Mouse (Mus musculus): ENCODE measurements at regions not wholly inside any gene's neighbourhood (a gene's known extent, or its start where the extent isn't known, plus 50 kb on each side); places are given as distances from the start of the nearest gene placed in this dataset.
"Not testable (repeated sequence)": the region's sequence is repeated elsewhere in the genome, so short reads cannot be mapped to it uniquely, and the experiment has no call there.

DNA sequence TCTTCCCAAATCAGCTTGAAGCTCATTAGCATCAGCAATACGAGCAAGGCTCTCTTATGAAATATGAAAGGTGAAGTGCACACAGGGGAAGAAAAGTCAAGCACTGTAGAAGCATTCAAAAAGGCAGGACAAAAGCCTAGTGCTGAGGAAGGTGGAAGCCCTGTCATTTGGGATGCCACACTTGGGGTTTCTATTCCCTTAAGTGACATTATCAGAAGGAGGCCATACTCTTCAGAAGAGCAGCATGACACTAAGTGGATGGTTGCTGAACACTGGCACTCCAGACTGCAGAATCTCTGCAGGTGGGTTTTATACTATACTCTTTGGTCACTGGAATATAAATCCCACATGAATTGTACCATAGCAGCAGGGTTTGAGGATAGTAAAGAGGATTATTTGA is 120.4 kb upstream of the Pcsk1 start:
- DNase-seq (ENCODE audit: low read depth): no peak

DNA sequence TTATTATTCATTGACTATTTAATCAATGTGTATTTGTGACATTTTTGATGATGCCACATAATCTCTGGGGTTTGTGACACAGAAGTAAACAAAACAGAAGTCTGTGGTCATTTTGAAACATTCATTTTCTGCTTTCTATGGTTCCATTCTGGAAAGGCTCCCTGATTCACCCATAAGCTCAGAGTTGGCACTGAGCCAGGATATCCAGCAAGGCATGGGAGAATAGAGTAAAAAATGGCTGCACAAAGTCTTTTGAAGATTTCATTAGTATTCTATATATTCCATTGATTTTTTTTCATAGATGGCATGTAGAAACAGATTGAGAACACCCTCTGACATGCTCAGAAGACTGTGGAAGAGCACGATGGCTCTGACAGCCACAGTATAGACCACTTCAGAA is 133.8 kb upstream of the Pcsk1 start:
- DNase-seq (ENCODE audit: low read depth): peak; percentile 8

DNA sequence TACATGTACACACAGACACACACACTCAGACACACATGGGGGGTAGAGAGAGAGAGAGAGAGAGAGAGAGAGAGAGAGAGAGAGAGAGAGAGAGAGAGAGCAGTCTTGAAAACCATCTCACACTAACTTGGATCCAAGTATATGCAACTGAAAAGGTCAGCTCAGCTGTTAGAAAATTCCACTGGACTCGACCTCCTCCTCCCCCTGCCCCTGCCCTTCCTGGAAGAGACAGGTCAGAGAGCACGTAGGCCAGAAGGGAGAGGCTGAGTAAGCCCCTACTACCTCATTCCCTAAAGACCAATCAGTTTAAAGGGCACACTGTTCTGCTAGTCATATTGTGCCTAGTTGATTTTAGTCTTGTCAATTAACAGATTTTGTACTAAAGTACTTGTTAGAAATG is 105.0 kb upstream of the Cast start:
- not testable (repeated sequence) for DNase-seq (ENCODE audit: low read depth)

DNA sequence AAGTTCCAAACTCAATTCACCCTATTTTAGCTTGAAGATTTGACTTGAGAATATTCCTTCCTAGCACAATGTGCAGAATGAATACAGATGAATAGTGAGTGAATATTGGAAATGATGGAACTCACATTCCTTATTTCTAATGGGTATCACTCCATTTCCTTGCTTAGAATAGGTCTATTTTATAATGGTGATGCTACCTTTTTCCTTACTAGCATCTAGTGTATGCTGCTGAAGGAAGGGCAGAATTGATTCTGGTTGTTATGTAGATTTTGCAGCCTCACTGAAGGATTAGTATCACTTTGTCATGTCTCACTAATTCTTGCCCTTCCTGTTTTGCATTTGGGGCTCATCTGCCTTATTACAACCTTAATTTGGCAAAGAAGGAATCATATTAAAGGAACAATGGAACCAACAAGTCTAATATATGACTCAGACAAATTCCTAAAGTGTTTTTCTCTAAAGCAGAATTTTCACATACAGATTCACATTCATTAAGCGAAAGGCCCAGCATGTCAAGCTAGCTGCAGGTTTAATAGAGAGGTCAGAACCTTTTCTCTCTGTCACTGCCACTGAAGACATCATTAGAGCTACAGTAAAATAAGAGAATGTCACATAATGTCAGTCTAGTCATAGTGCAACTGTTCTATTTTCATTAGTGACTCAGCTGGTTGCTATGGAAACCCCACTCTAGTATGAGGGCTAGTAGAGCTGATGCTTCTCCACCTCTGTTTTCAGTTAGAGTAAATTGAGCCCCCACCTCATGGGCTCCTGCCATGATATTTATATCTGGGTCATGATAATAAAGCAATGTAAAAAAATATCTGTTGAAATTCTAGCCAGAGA is 94.8 kb upstream of the Cast start:
- peak; percentile 4 for DNase-seq (ENCODE audit: low read depth)

DNA sequence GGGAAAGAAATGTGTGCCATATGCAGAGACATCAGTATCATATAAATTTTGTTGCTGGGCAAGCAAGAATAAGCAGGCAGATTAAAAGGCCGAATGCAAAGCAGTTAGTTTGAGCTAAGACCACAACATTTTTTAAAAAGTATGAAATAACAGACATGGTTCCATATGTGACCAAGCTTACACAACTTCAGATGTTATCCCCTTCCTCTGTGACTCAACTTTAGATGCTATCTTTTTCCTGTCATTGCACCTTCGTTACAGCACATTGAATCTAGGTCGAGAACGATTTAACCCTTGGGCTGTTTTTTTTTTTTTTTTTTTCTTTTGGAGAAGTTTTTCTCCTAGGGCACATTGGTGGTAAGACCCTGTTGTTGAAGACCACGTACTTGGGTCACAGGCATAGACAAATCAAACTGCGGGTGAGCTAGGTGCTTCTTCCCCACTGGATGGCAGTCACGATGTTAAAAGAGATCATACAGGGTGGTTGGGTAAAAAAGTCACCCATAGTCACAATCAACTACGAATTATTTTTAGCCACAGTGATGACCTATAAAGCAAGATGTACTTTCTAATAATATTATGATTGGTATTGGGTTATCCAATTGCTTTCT is 81.4 kb upstream of the Cast start:
- DNase-seq (ENCODE audit: low read depth): no peak

DNA sequence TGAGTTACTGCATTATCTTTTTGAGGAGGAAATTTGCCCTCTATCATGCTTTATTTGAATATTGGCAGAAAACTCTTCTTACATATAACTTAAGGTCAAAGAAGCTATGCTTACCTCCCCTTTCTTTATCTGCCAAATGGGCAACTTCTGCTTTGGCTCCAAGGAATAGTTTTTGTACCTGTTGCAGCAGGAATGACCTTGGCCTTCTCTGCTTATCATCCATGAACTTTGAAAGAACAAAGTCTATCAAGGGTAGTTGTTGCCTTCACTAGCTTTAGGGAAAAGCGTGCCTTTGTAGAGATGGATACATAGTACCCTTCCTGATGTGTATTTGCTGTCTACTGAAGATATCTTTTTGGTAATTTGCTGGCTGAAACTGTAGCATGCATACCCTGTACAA is 59.1 kb upstream of the Cast start:
- DNase-seq (ENCODE audit: low read depth): no peak

DNA sequence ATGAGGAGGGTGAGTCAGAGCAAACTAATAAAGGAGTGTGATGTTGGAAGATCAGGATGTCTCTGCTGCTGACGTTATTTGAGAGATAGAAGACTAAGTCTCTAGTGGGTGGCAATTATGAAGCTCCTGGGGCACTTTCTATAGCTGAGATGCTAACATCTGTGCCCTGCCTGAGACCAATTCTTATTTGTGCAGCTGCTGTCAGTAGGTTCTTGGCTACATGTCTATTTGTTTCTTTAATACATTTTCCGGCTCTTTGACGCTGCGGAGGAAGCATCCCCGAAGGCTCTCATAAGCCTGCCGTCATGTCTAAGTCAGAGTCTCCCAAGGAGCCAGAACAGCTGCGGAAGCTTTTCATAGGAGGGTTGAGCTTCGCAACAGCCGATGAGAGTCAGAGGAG is 55.4 kb upstream of the Cast start:
- DNase-seq (ENCODE audit: low read depth): no peak

DNA sequence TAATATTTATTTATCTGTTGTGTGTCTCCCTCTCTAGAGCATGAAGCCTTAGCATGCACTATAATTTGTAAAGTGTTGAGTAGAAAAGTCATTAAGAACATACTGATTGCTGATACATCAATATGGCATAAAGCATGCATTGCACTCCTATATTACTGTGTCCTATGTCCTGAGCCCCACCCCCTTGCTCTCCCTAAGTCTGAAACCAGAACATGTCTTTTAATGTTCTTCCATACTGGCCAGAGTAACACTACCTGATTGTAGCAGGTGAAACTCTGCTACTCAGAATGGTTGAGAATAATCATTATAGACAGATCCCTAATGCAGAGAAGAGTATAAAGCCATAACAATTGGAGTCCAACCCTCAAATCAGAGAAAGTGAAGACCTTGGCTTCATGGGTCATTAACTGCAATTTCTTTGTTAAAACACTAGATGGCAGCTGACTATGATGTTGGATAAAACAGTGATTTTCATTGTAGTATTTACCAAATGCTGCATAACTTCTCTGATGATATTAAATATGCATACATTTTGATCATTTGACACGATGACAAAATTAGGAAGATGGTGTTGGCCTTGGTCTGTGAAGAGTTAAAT is 52.9 kb upstream of the Cast start:
- DNase-seq (ENCODE audit: low read depth): peak; percentile 31

Measured in NIH3T3 (cell line).